Mouse (Mus musculus): Measurements from ENCODE around the gene Clec4e.
"Not testable (repeated sequence)": the region's sequence is repeated elsewhere in the genome, so short reads cannot be mapped to it uniquely, and the experiment has no call there.

Clec4e gene

DNA sequence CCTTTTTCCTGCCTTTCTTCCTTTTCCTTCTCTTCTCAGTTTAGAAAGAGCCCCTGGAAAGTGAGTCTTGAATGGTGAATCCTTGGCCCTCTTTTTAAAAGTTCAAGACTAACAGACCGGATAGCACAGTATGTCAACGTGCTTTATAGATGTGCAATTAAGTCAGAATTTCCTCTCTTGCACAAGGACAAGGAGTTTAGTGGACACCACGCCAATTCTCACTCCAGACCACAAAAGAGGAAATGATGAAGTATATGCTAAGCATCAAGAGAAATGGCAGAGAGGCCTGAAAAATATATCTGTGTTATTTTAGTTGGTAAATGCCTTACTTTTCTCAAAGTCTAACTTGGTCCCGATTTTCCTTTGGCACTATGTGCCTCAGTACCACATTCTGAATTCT is at the start of gene Clec4e:
Gene Clec4e, minus strand, starts transcription at position 118 of the 400 bp plus-strand sequence.
- DNase-seq, result no peak

DNA sequence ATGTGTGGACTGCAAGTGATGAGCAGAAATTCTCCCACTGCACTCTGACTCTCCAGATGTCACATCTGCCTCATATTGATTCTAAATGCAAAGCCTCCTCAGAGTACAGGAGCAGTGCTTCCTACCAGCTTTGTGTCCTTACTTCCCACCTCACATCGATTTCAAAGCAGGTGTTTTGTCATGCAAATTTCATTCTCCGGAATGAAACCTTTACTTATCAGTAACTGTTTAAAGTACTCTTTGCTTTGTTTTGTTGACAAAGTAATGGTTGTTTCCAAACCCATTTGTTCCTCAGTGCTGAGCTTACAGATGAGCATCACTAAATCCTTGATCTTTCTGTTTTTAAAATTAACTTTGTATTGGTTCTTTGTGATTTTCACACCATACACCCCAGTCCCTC is 42.8 kb upstream of the Clec4e start:
- no peak for DNase-seq

DNA sequence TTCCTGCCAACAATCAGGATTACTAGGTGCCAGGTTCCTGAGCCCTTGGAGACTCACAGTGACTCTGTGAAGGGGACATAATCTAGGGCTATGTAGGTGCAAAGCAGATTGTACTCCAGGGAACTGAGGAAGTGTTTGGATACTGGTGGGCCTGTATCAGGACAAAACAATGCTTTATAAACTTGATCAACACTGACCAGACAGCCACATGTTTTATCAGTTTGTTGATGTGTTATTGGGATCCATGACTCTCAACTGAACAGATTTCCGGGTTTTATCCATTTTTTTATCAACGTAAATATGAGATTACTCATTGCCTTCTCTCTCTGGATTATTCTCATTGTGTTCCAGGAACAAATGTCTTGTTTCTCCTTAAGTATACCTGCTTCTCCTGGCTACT is 18.4 kb upstream of the Clec4e start, which contains the start of gene Vmn2r19:
Gene Vmn2r19, plus strand, starts transcription at position 301 of the 400 bp plus-strand sequence.
- no peak for DNase-seq

DNA sequence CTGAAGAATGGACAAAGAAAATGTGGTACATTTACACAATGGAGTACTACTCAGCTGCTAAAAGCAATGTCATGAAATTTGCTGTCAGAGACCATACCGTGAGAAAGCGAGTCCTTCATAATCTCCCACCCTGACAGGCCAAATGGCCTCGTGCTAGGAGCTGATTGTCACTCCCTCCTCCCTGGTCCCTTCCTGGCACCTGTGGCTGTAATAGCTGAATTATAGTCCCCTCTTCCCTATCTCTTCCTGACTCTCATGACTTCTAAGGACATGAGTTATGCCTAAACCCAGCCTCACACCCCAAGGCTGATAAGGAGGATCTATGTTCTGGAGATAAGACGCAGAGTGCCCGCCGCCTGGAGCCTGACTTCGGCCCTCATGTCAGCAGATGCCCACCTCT is 16.6 kb upstream of the Clec4e start:
- not testable (repeated sequence) for DNase-seq

DNA sequence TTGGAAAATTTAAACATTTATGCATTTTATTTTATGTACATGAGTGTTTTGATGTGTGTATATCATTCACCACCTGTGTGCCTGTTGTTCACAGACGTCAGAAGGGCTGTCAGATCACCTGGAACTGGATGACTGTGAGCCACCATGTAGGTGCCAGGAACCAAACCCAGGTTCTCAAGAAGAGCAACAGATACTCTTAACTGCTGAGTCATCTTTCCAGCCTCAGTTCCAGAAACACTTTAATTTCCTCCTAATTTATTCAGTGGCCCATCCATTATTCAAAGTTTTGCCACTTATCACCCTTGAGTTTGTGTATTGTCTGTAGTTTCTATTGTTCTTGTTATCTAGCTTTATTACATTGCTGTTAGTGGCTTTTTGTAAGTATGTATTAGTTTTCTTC is 7.0 kb upstream of the Clec4e start:
- no peak for DNase-seq

DNA sequence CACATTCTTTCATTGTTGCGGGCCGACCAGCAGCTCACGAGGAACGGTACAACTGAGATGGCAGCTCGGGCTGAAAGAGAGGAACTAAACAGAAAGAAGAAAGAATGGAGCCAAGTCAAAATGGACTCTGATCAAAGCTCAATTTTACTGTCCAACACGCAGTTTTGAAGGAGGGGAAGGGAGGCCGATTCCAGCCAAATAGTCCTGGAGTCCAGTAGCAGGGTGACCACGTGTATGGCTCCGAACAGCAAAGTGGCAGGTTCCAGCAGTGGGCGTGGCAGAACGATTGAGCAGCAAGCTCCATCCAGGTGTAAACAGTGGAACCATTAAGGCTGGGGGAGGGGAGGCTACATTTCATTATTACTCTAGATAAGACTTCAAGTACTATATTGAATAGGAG is 3.8 kb upstream of the Clec4e start:
- DNase-seq, result not testable (repeated sequence)

DNA sequence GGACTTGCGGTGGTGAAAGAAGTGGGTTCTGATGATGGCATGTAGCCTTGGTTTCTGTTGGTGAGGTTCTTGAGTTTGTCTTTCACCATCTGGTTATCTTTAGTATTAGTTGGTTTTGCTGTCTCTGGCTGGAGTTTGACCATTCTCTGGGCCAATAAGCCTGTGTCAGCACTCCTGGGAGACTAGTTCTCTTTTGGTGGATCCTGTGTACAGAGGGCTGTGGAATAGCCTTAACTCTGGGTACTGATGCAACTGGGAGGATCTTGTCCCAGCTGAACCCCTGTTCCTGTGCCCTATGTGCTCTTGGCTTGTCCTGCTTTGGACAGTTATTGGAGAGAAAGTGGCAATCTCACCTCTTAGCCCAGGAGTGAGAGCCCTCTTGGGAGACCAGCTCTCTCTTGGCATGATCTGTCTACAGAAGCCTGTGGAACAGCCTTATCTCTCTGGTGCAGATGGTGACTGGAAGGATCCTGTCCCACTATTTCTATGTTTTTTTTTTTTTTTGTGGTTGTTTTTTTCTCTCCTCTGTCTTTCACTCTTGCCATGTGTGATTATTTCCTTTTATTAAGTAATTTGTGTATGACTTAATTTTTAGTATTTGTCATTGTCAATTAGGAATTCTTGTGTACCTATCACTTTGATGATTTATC is 3.2 kb upstream of the Clec4e start:
- no peak for DNase-seq

DNA sequence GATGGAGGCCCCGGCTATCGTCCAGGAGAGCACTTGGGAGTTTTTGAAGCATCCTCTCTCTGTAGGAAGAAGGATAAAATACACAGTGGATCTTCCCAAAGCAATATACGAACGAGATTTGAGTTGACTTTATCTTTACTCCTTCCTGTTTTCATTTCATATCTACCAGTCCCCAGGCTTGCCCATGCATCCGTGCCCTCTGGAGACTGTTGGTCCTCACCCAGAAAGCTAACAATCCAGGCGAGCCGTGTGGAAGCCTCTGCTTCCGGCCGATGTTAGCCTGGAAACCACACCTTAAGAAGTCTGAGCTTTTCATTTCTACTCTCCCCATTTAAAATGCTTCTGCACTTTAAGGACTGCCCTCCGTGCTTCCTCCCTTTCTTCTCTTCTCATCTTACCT is 739 bp downstream of the Clec4e start:
- no peak for DNase-seq

DNA sequence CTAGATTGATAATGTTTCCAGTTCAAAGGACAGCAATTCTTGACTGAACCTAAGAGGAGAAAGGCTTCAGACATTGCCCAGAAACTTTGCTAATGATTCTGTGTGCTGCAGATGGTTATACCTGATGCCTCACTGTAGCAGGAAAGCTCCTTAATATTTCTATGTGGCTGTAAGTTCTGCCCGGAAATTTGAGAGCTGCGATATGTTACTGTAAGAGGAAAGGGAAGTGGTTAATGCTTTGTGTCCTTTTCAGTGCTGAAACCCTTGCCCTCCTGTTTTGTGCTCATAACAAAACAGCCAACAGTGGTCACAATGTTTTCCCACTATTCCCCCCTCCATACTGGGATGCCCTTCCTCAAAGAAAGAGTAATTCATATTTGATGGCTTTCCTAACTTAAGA is 3.4 kb downstream of the Clec4e start:
- no peak for DNase-seq

DNA sequence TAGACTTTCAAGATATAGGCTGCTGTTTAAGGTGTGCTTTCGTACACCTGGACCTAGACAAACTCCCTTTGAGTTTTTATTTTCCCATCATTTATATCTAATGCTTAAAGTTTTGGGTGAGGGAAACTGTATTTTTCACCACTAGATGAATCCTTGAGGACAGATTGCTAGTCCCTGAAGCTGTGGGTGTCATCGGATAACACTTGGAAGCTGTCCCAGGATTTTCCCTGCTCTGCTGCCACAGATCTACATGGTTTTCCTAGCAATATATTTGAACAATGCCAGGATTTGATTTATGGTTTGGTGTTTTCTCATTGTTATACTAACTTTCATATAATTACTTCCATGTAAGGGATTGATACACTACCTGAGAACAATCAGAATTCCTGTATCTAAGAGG is 10.2 kb downstream of the Clec4e start:
- DNase-seq, result no peak

DNA sequence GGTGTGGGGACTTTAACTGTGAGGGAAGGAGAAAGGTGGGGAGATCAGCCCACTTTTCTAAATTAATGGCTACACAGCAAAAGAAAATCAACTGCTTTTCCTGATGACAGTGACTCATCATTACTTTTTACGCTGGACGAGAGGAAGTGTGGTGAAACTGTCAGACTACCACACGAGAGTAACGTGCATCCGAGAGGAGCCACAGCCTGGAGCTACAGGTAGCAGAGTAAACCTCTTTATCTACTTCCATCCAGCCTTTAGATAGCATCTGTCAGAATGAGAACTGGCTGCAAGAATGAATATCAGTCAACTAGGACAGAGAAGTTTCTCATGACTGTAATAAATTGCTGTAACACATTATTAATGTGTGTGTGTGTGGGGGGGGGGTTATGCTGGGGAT is 22.7 kb downstream of the Clec4e start:
- no peak for DNase-seq

DNA sequence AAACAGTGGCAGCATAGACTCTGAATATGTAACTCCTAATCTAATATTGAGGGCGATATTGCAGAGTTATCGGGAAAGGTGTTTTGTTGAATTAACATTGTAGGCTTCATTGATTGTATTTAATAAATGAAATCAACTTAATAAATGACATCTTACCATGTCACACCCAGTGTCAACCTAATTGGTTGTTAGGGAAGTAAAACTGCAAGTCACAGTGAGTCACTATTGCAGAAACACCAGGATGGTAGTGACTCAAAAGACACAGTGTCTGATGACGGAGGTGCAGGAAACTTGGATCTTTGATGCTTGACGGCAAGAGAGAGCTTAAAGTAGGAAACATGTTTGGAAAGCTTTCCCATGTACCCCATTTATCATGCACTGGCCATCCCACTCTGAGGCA is 23.9 kb downstream of the Clec4e start:
- no peak for DNase-seq

DNA sequence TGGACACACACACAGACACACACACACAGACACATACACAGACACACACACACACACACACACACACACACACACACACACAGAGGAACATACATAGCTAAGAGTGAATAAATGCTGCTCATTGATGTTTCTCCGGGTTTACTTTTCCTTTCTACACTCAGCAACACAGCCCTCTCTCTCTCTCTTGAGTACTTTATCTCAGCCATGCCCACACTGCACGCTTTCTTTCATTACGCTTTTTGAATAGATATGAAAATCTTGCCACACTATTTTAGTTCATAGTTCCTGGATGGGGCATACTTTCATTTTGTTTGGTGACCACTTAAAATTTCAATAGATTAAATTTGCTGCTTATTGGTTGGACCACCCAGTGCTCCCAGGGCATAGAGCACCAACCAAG is 25.5 kb downstream of the Clec4e start:
- no peak for DNase-seq

DNA sequence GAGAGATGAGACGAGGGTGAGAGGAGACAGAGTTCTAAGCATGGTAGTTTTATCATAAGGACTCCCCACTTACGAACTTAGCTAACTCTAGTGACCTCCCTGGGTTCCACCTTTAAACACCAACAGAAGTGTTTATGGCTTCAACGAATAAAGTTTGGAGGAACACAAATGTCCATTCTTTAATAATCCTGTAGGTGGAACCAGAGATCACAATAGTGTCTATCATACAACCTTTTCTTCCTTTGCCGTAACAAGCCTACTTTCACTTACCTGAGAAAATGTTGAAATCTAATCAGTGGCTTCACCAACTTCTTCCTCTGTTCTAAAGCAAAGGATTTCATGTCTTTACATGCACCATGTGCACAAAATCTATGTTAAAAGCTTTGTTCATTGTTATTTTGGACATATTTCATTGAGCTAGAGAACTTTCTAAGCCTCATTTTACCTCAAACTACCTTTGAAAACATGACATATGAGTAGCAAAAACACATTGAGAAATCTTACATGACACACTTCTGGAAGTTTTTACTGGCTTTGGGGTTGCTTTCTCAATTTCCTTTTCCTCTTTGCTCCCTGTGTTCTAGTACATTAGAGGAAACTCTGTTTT is 28.0 kb downstream of the Clec4e start, which contains the start of gene Clec4d:
Gene Clec4d, plus strand, starts transcription at position 557 of the 607 bp plus-strand sequence.
- no peak for DNase-seq

DNA sequence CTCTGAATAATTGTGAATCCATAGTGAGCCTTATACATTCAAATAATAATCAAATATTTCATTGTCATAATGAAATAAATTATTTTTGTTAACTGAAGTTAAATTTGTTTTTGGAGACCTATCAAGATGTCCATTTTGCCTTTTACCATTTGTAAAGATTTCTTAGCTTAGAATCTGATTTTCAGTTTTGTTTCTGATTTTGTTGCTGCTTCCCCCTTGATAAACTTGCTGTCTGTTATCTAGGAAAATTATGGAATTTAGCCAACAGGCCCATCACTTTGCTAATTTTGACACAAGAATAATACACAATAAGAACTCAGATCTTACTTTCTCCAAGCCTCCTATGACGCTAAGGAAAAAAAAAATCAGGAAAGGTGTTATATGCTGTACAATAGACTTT is 28.8 kb downstream of the Clec4e start:
- DNase-seq, result no peak

DNA sequence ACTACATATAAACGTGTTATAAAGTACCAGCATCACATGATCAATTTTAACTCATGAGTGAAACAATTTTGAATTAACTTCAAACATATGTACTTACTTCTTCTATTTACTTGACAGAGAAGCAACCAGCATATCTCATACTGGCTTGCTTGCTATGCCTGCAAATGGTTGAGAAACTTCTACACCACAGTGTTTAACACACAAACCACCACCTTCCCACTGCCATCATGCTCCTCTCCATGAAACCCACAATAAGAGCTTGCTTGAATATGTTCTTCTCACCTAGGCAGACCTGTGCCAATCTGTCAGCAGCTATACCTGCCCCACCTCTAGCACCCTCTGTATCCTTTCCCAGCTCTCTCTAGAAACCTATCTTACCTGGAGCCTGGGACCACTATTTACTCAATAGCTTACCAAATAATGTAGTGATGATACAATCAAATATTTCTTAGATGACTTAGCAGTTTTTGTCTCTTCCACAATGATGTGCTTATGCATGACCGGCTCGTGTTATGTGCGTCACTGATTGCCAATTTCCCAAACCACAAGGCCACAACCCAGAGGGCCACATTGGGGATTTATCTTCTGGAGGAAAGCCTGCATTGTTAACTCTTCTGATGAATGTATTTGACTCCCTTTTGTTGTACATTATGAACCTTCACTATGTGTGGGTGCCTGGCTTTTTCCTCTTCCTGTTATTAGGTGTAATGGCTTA is 29.6 kb downstream of the Clec4e start:
- DNase-seq, result no peak

DNA sequence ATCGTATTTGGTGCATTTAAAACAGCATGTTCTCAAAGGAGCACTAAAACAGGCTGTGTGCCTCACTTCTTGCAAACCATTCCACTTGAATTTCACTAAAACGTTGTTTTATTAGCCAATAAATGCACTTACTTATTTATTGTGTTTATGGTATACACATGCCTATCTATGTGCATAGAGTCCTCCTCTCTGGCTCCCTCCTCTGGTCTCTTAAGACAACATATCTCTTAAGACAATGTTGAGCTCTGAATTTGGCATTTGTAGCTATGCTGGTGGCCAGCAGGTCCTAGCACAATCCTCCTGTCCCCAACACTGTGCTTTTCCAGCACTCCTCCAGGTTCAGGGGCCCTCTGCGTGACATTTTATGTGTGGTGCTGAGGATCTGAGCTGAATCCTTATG is 30.7 kb downstream of the Clec4e start:
- DNase-seq, result no peak

DNA sequence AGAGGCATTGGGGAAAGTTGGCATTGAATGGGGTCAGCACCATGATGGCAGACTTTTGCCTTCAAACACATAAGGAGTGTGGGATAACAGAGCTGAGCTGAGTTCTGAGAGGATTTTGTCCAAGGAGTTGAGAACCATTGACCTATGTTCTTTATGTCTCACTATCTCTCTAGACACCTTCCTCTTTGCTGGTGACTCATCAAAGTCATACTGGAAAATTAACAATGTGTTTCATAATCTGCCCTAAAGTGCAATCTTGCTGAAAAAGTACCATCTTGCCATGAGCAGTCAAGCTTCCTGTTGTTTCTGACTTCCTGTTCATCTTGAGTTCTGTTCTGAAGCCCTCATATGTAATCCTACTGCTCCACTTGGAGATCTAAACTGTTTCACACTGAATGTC is 36.9 kb downstream of the Clec4e start:
- no peak for DNase-seq

DNA sequence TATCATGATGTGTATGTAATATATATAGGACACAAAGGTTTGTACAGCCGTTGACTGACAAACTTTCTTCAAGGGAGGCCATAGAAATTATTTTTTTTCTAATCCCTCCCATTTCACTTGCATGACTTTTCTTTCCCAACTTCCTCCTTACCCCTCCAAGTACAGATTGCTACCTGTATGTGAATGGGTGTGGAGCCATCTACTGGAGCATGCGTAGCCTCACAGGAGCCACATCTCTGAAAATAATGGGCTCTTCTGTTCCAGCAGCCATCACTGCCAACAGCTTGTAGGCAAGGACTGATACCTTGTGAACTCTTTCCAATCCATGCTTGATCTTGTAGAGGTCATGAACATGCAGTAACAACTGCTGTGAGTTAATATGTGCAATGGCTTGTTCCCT is 40.8 kb downstream of the Clec4e start:
- DNase-seq, result not testable (repeated sequence)

DNA sequence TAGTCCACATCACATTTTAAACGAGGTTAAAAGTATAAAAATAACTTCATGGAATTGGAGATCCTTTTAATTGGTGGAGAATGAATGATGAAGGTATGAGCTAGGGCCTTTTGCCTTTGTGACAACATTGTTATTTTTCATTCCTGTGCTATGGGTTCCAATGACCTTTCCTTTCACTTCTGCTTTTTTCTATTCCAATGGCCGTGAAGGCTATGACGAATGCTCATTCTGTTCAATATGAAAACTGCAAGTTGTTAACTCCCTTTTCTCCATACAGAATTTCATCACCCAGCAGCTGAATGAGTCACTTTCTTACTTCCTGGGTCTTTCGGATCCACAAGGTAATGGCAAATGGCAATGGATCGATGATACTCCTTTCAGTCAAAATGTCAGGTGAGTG is 45.5 kb downstream of the Clec4e start:
- no peak for DNase-seq

DNA sequence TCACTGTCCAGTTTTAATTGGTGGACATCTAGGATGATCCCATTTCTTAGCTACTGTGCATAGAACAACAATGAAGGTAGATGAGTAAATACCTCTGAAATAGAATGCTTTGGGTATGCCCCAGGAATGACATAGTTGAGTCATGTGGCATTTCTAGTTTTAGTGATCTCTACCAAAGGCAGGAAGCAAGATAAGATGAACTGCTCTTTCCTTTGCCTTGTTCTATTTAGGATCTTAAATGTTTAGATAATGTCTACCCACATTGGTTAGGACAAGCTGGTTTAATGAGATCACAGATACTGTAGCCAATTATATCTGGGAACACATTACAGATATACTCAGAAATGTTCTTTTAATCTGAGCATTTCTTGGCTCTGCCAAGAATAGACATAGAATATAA is 52.1 kb downstream of the Clec4e start:
- no peak for DNase-seq
